Mouse (Mus musculus): ENCODE data around the gene Kif21a. TPM values are rescaled to one million over a fixed set of nuclear protein-coding genes. Genes with fewer than 3 reads are reported as not detected.
A peak's percentile ranks its signal among the peaks of the same experiment; 100 is the strongest.

Kif21a gene
- polyA plus RNA-seq, 2 experiments = 10.0 to 13.7 TPM

- H3K27ac ChIP-seq (replicated peaks; ENCODE audit: low read depth, low read length) = no peak overlapping the region
- 0 out of 2 replicates have a peak, but pooled peaks cover 2% of the 10 kb centered on the region for H3K4me1 ChIP-seq (ENCODE audit: control insufficient read depth, insufficient read depth, low read length)
- no peak for DNase-seq (ENCODE audit: low spot score)
- no peak for ATAC-seq (ENCODE audit: low FRiP score, low read depth)
- H3K4me2 ChIP-seq (replicated peaks; ENCODE audit: low read depth, low read length, severe bottlenecking) = no peak overlapping the region
- no peaks in the 10 kb centered on the region for H3K9me3 ChIP-seq (ENCODE audit: control insufficient read depth, low read length)
- H3K9ac ChIP-seq (ENCODE audit: low read depth, low read length, severe bottlenecking) = no peak overlapping the region
- no peaks in the 10 kb centered on the region for H3K36me3 ChIP-seq (ENCODE audit: control insufficient read depth, insufficient read depth, low read length)
- WGBS = 52% methylated on average over 9 of the region's 9 CpGs
- no peak overlapping the region for H3K4me3 ChIP-seq (replicated peaks; ENCODE audit: low read length)
- no peak for TF ChIP-seq POLR2A (IDR thresholded peaks at IDR 0.05; ENCODE audit: borderline replicate concordance, extremely low read depth, insufficient read depth, insufficient read length)
- no peaks in the 10 kb centered on the region for H3K27me3 ChIP-seq (ENCODE audit: control insufficient read depth, insufficient read depth, low read length)
Measured at GRCm38 (mm10) chr15:91018161-91018860, 31.4 kb downstream of the Kif21a start.

DNA sequence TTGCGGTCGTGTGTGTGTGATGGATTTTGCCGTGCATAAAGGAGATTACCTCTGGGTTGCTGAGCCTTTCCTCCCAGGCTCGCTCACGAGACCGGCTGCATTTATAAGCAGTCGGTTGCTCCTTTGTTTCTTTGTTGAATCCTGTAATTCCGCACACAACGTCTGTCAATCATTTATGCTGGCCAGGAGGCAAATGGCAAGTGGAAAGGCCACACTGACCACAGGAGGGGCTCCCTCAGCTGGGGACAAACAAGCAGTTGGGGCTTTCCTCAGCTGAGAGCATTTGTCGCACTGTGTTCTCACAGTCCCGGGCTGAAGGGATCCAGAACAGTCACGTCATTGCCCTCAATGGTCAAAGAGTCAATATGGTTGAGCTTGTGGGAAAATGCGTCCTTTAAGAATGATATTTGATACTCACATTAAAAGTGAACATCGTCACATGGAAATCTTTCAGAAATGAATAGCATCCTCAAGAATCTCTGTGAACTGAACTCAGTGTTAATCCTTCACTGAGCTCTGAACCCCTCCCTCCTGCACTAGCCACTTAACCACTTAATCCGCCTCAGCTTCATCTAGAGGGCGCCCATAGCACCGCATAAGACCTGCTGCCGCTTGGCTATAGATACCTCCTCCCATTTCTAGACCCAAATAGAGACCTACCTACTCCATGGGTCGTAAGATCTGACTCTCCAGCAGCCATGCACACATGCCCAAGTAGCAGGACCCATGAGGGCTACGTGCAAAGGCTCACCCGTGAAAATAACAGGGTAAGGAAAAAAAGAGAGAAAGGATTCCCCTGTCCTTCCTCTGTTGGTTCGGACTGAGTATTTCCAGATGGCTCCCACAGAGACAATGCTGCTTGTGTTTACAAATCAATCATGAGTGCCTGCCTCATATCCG is 32.2 kb downstream of the Kif21a start:
- H3K4me2 ChIP-seq (replicated peaks; ENCODE audit: low read depth, low read length, severe bottlenecking) = no peak overlapping the region
- H3K36me3 ChIP-seq (ENCODE audit: control insufficient read depth, insufficient read depth, low read length) = no peaks in the 10 kb centered on the region
- no peak for TF ChIP-seq POLR2A (IDR thresholded peaks at IDR 0.05; ENCODE audit: borderline replicate concordance, extremely low read depth, insufficient read depth, insufficient read length)
- H3K4me3 ChIP-seq (replicated peaks; ENCODE audit: low read length) = no peak overlapping the region
- H3K4me1 ChIP-seq (ENCODE audit: control insufficient read depth, insufficient read depth, low read length) = 0 out of 2 replicates have a peak, but pooled peaks cover 5% of the 10 kb centered on the region
- no peak for ATAC-seq (ENCODE audit: low FRiP score, low read depth)
- H3K9me3 ChIP-seq (ENCODE audit: control insufficient read depth, low read length) = no peaks in the 10 kb centered on the region
- H3K27ac ChIP-seq (replicated peaks; ENCODE audit: low read depth, low read length) = no peak overlapping the region
- DNase-seq (ENCODE audit: low spot score) = no peak
- WGBS = 67% methylated on average over 23 of the region's 23 CpGs
- no peaks in the 10 kb centered on the region for H3K27me3 ChIP-seq (ENCODE audit: control insufficient read depth, insufficient read depth, low read length)
- no peak overlapping the region for H3K9ac ChIP-seq (ENCODE audit: low read depth, low read length, severe bottlenecking)

GRCm38 (mm10) chr15:91016366-91016765 is 33.4 kb downstream of the Kif21a start:
- no peaks in the 10 kb centered on the region for H3K36me3 ChIP-seq (ENCODE audit: control insufficient read depth, insufficient read depth, low read length)
- 0 out of 2 replicates have a peak, but pooled peaks cover 5% of the 10 kb centered on the region for H3K4me1 ChIP-seq (ENCODE audit: control insufficient read depth, insufficient read depth, low read length)
- no peaks in the 10 kb centered on the region for H3K9me3 ChIP-seq (ENCODE audit: control insufficient read depth, low read length)
- no peak for TF ChIP-seq POLR2A (IDR thresholded peaks at IDR 0.05; ENCODE audit: borderline replicate concordance, extremely low read depth, insufficient read depth, insufficient read length)
- 90% methylated on average over 12 of the region's 12 CpGs for WGBS
- no peaks in the 10 kb centered on the region for H3K27me3 ChIP-seq (ENCODE audit: control insufficient read depth, insufficient read depth, low read length)
- no peak overlapping the region for H3K9ac ChIP-seq (ENCODE audit: low read depth, low read length, severe bottlenecking)
- H3K4me3 ChIP-seq (replicated peaks; ENCODE audit: low read length) = no peak overlapping the region
- ATAC-seq (ENCODE audit: low FRiP score, low read depth) = no peak
- DNase-seq (ENCODE audit: low spot score) = no peak
- H3K27ac ChIP-seq (replicated peaks; ENCODE audit: low read depth, low read length) = no peak overlapping the region
- no peak overlapping the region for H3K4me2 ChIP-seq (replicated peaks; ENCODE audit: low read depth, low read length, severe bottlenecking)

- Histone ChIP-seq H3K9me3 (ENCODE audit: control insufficient read depth, low read length) (no peaks in the 10 kb centered on the region), H3K27ac (replicated peaks; ENCODE audit: low read depth, low read length) (no peak overlapping the region), H3K9ac (ENCODE audit: low read depth, low read length, severe bottlenecking) (no peak overlapping the region), H3K4me3 (replicated peaks; ENCODE audit: low read length) (no peak overlapping the region), H3K36me3 (ENCODE audit: control insufficient read depth, insufficient read depth, low read length) (no peaks in the 10 kb centered on the region), H3K4me2 (replicated peaks; ENCODE audit: low read depth, low read length, severe bottlenecking) (no peak overlapping the region), H3K4me1 (ENCODE audit: control insufficient read depth, insufficient read depth, low read length) (peaks cover 10% of the 10 kb centered on the region), H3K27me3 (ENCODE audit: control insufficient read depth, insufficient read depth, low read length) (no peaks in the 10 kb centered on the region)
- WGBS = 16% methylated on average over 6 of the region's 6 CpGs
- DNase-seq (ENCODE audit: low spot score) (no peak), ATAC-seq (ENCODE audit: low FRiP score, low read depth) (no peak)
- TF ChIP-seq POLR2A (IDR thresholded peaks at IDR 0.05; ENCODE audit: borderline replicate concordance, extremely low read depth, insufficient read depth, insufficient read length) = no peak
Measured at GRCm38 (mm10) chr15:91012793-91013580, 36.8 kb downstream of the Kif21a start.

DNA sequence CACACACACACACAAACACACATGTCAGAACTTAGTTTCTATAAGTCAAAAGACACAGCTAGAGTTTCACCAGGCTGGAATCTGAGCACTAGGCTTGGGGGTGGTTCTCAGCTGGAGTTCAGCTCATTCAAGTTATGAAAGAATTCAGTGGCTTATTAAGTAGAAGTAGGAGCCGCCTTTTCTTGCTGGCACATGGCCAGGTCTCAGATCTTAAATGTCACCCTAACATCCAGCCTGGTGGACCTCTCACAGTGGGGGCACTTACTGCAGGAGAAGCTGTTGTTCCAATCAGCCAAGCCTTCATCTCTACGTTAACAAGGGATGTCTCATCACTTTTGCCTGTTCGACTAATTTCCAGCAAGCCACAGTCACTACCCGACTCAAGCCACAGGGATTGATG is 39.5 kb downstream of the Kif21a start:
- Histone ChIP-seq H3K27ac (replicated peaks; ENCODE audit: low read depth, low read length) (no peak overlapping the region), H3K36me3 (ENCODE audit: control insufficient read depth, insufficient read depth, low read length) (no peaks in the 10 kb centered on the region), H3K4me1 (ENCODE audit: control insufficient read depth, insufficient read depth, low read length) (peaks cover 10% of the 10 kb centered on the region), H3K9ac (ENCODE audit: low read depth, low read length, severe bottlenecking) (no peak overlapping the region), H3K4me2 (replicated peaks; ENCODE audit: low read depth, low read length, severe bottlenecking) (no peak overlapping the region), H3K27me3 (ENCODE audit: control insufficient read depth, insufficient read depth, low read length) (no peaks in the 10 kb centered on the region), H3K4me3 (replicated peaks; ENCODE audit: low read length) (no peak overlapping the region), H3K9me3 (ENCODE audit: control insufficient read depth, low read length) (no peaks in the 10 kb centered on the region)
- 0 out of 2 replicates have a peak, but pooled peaks have one; percentile 15 for ATAC-seq (ENCODE audit: low FRiP score, low read depth)
- DNase-seq (ENCODE audit: low spot score) = peak; percentile 39
- WGBS = 29% methylated on average over 4 of the region's 4 CpGs
- TF ChIP-seq POLR2A (IDR thresholded peaks at IDR 0.05; ENCODE audit: borderline replicate concordance, extremely low read depth, insufficient read depth, insufficient read length) = no peak

All from limb, embryonic 14.5 days (tissue).